Comparison of ENCODE assay signal across 16 mouse cellular contexts in the genomic region with DNA sequence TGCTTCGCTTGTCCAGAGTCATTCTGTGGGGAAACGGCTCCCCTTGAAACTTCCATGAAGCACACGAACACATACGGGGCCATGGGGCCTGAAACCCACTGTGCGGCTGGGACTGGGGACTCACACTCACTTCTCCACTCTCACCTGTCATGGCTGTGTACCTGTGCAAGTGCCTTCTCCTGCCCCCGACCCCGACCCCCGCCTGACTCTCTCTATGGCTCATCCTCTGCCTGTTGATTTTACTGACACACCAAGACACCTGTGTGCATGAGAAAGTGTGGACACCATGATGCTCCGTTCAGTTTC. TPM values are rescaled to one million over a fixed set of nuclear protein-coding genes. Genes with fewer than 3 reads are reported as not detected.
DNase-seq lines count a peak whose midpoint lies in the region; ATAC-seq and TF ChIP-seq lines count a peak whose summit lies in the region.
"Had no signal": no experiment of that assay in that cellular context is flagged by ENCODE, and none has a peak within 500 bp of the region (broad histone marks: within the 10 kb centered on the region; RNA-seq: fewer than 3 reads in every experiment).

No protein-coding gene starts in this region.

- WGBS in kidney, embryonic 15.5 days: 49% methylated on average over 9 of the region's 9 CpGs
- 16% methylated on average over 9 of the region's 9 CpGs for WGBS in forebrain, embryonic 11.5 days
- WGBS in hindbrain, embryonic 15.5 days: 18% methylated on average over 9 of the region's 9 CpGs
- WGBS in midbrain, embryonic 13.5 days: 21% methylated on average over 9 of the region's 9 CpGs
- WGBS in stomach, postnatal 0 days: 77% methylated on average over 9 of the region's 9 CpGs
- 68% methylated on average over 9 of the region's 9 CpGs for WGBS in liver, postnatal 0 days (ENCODE audit: insufficient replicate concordance)

- H3K36me3 ChIP-seq in kidney, embryonic 15.5 days: no peaks in the 10 kb centered on the region
- no peaks in the 10 kb centered on the region for H3K36me3 ChIP-seq in forebrain, embryonic 11.5 days (ENCODE audit: control insufficient read depth, insufficient read depth, low read length)
- no peaks in the 10 kb centered on the region for H3K36me3 ChIP-seq in hindbrain, embryonic 15.5 days
- no peaks in the 10 kb centered on the region for H3K36me3 ChIP-seq in midbrain, embryonic 13.5 days
- H3K36me3 ChIP-seq in stomach, postnatal 0 days (ENCODE audit: control insufficient read depth, insufficient read depth, low read length): no peaks in the 10 kb centered on the region
- no peaks in the 10 kb centered on the region for H3K36me3 ChIP-seq in liver, postnatal 0 days (replicated peaks; ENCODE audit: insufficient read depth, low read length)

- peaks cover 14% of the 10 kb centered on the region; the same call in 1 of the 2 replicates for H3K4me1 ChIP-seq in kidney, embryonic 15.5 days
- peaks cover 26% of the 10 kb centered on the region for H3K4me1 ChIP-seq in forebrain, embryonic 11.5 days (replicated peaks; ENCODE audit: control insufficient read depth, insufficient read depth, low read length)
- H3K4me1 ChIP-seq in hindbrain, embryonic 15.5 days (replicated peaks): peaks cover 18% of the 10 kb centered on the region; the same call in 1 of the 2 replicates
- peaks cover 20% of the 10 kb centered on the region for H3K4me1 ChIP-seq in midbrain, embryonic 13.5 days (replicated peaks)
- H3K4me1 ChIP-seq in stomach, postnatal 0 days (replicated peaks; ENCODE audit: control insufficient read depth, insufficient read depth): no peaks in the 10 kb centered on the region
- H3K4me1 ChIP-seq in liver, postnatal 0 days (ENCODE audit: insufficient read depth): no peaks in the 10 kb centered on the region

- H3K9me3 ChIP-seq in kidney, embryonic 15.5 days (replicated peaks): no peaks in the 10 kb centered on the region
- H3K9me3 ChIP-seq in forebrain, embryonic 11.5 days (ENCODE audit: control insufficient read depth, low read length): no peaks in the 10 kb centered on the region
- H3K9me3 ChIP-seq in hindbrain, embryonic 15.5 days: no peaks in the 10 kb centered on the region
- H3K9me3 ChIP-seq in midbrain, embryonic 13.5 days: no peaks in the 10 kb centered on the region
- no peaks in the 10 kb centered on the region for H3K9me3 ChIP-seq in stomach, postnatal 0 days (ENCODE audit: control insufficient read depth, low read length)
- no peaks in the 10 kb centered on the region for H3K9me3 ChIP-seq in liver, postnatal 0 days (ENCODE audit: low read length)

- no peak for TF ChIP-seq CTCF in stomach, postnatal 0 days (IDR thresholded peaks at IDR 0.05; ENCODE audit: low read depth)
- no peak for TF ChIP-seq CTCF in liver, postnatal 0 days (IDR thresholded peaks at IDR 0.05; ENCODE audit: low read depth)

- H3K9ac ChIP-seq in kidney, embryonic 15.5 days: no peak overlapping the region
- H3K9ac ChIP-seq in forebrain, embryonic 11.5 days (ENCODE audit: low read length): no peak overlapping the region; the same call in 1 of the 2 replicates
- no peak overlapping the region for H3K9ac ChIP-seq in hindbrain, embryonic 15.5 days
- no peak overlapping the region for H3K9ac ChIP-seq in midbrain, embryonic 13.5 days (replicated peaks)
- H3K9ac ChIP-seq in stomach, postnatal 0 days (ENCODE audit: low read length): no peak overlapping the region
- H3K9ac ChIP-seq in liver, postnatal 0 days (replicated peaks): no peak overlapping the region

- peak overlapping the region; percentile 44 for H3K4me2 ChIP-seq in kidney, embryonic 15.5 days
- H3K4me2 ChIP-seq in forebrain, embryonic 11.5 days (ENCODE audit: low read depth, low read length, severe bottlenecking): peak overlapping the region; percentile 36
- H3K4me2 ChIP-seq in hindbrain, embryonic 15.5 days: peak overlapping the region; percentile 36
- peak overlapping the region; percentile 28 for H3K4me2 ChIP-seq in midbrain, embryonic 13.5 days (replicated peaks)
- H3K4me2 ChIP-seq in stomach, postnatal 0 days (replicated peaks; ENCODE audit: low read depth): no peak overlapping the region
- no peak overlapping the region for H3K4me2 ChIP-seq in liver, postnatal 0 days (ENCODE audit: low read depth, low read length)

- no peak for DNase-seq in kidney, adult 9 months
- DNase-seq in forebrain, embryonic 11.5 days (ENCODE audit: low spot score): peak; percentile 60
- no peak for DNase-seq in stomach, postnatal 0 days (ENCODE audit: low spot score)
- no peak for DNase-seq in liver, postnatal 0 days
- no peak for DNase-seq in natural killer cell, adult 2 months (ENCODE audit: low spot score in 2 of 2)
- DNase-seq: cerebellum, adult 11-12 months; gastrocnemius, adult 2 months; heart, postnatal 14 days; kidney, adult 11 months; lung, adult 18-20 months; lung, postnatal 4 days had no signal

- 0 out of 2 replicates have a peak, but pooled peaks cover 2% of the 10 kb centered on the region for H3K27me3 ChIP-seq in kidney, embryonic 15.5 days
- H3K27me3 ChIP-seq in forebrain, embryonic 11.5 days (ENCODE audit: control insufficient read depth, insufficient read depth, low read length): peaks cover 21% of the 10 kb centered on the region; the same call in 1 of the 2 replicates
- peaks cover 83% of the 10 kb centered on the region for H3K27me3 ChIP-seq in hindbrain, embryonic 15.5 days
- H3K27me3 ChIP-seq in midbrain, embryonic 13.5 days: peaks cover 94% of the 10 kb centered on the region
- no peaks in the 10 kb centered on the region for H3K27me3 ChIP-seq in stomach, postnatal 0 days (ENCODE audit: control insufficient read depth, insufficient read depth, low read length)
- H3K27me3 ChIP-seq in liver, postnatal 0 days (ENCODE audit: insufficient read depth, low read length): no peaks in the 10 kb centered on the region

- 0 out of 2 replicates have a peak overlapping the region, but pooled peaks have one; percentile 12 for H3K4me3 ChIP-seq in kidney, embryonic 15.5 days (replicated peaks)
- H3K4me3 ChIP-seq in forebrain, embryonic 11.5 days (ENCODE audit: low read depth, low read length): no peak overlapping the region
- H3K4me3 ChIP-seq in hindbrain, embryonic 15.5 days: 0 out of 2 replicates have a peak overlapping the region, but pooled peaks have one; percentile 11
- H3K4me3 ChIP-seq in midbrain, embryonic 13.5 days (replicated peaks): 0 out of 2 replicates have a peak overlapping the region, but pooled peaks have one; percentile 16
- H3K4me3 ChIP-seq in stomach, postnatal 0 days (ENCODE audit: low read depth, low read length): no peak overlapping the region
- H3K4me3 ChIP-seq in liver, postnatal 0 days (ENCODE audit: low read depth, low read length): no peak overlapping the region
- H3K4me3 ChIP-seq: gastrocnemius, adult 2 months; myocyte had no signal

- H3K27ac ChIP-seq in kidney, embryonic 15.5 days: peak overlapping the region; percentile 67
- H3K27ac ChIP-seq in forebrain, embryonic 11.5 days (ENCODE audit: low read depth, low read length): peak overlapping the region; percentile 1; the same call in 1 of the 2 replicates
- H3K27ac ChIP-seq in hindbrain, embryonic 15.5 days (replicated peaks): no peak overlapping the region
- H3K27ac ChIP-seq in midbrain, embryonic 13.5 days: no peak overlapping the region
- H3K27ac ChIP-seq in stomach, postnatal 0 days (replicated peaks): no peak overlapping the region
- no peak overlapping the region for H3K27ac ChIP-seq in liver, postnatal 0 days (ENCODE audit: low read depth)
- H3K27ac ChIP-seq: gastrocnemius, adult 2 months had no signal

- ATAC-seq in kidney, embryonic 15.5 days (replicated peaks; ENCODE audit: low FRiP score): peak; percentile 62
- ATAC-seq in forebrain, embryonic 11.5 days (replicated peaks; ENCODE audit: low FRiP score): 0 out of 2 replicates have a peak, but pooled peaks have one; percentile 17
- ATAC-seq in hindbrain, embryonic 15.5 days (ENCODE audit: low FRiP score, low read depth): no peak
- ATAC-seq in midbrain, embryonic 13.5 days: no peak
- ATAC-seq in stomach, postnatal 0 days (ENCODE audit: low FRiP score, low TSS enrichment): no peak
- no peak for ATAC-seq in liver, postnatal 0 days

- TF ChIP-seq EP300 in stomach, postnatal 0 days (optimal IDR thresholded peaks at IDR 0.05): no peak
- TF ChIP-seq EP300 in liver, postnatal 0 days (IDR thresholded peaks at IDR 0.05; ENCODE audit: low read depth): no peak

RNA-seq across cellular contexts. Expression of a gene that starts 16.0 kb away (rescaled TPM):
- 0.13 TPM in 2 replicates for polyA plus RNA-seq in kidney, embryonic 15.5 days (2015; fragmentation: Nextera tagmentation; extraction: Ambion mirVana)
- 0.44 and 1.3 TPM in 2 replicates for polyA plus RNA-seq in forebrain, embryonic 11.5 days (2014; fragmentation: Nextera tagmentation; extraction: Ambion mirVana)
- 10.7 and 12.9 TPM in 2 replicates for polyA plus RNA-seq in hindbrain, embryonic 15.5 days (2015; fragmentation: Nextera tagmentation; extraction: Ambion mirVana)
- 0.49 and 1.5 TPM in 2 replicates for polyA plus RNA-seq in midbrain, embryonic 13.5 days (2015; fragmentation: Nextera tagmentation; extraction: Ambion mirVana)
- polyA plus RNA-seq in stomach, postnatal 0 days (2015; fragmentation: Nextera tagmentation; extraction: Ambion mirVana): not detected in 2 replicates
- not detected in 2 replicates for polyA plus RNA-seq in liver, postnatal 0 days (2015; fragmentation: Nextera tagmentation; extraction: Ambion mirVana)
- polyA plus RNA-seq: myocyte; spleen, adult 2 months had no signal

Comparison
In these comparisons a context has a peak if more than half of its experiments do, and no peak if none do; other contexts are left out.
1. ATAC-seq: peak in kidney, embryonic 15.5 days (single experiment) and forebrain, embryonic 11.5 days (single experiment); none in hindbrain, embryonic 15.5 days (single experiment), midbrain, embryonic 13.5 days (single experiment), stomach, postnatal 0 days (single experiment) and liver, postnatal 0 days (single experiment).
2. H3K27ac ChIP-seq: peak in kidney, embryonic 15.5 days (single experiment) and forebrain, embryonic 11.5 days (single experiment); none in hindbrain, embryonic 15.5 days (single experiment), midbrain, embryonic 13.5 days (single experiment), stomach, postnatal 0 days (single experiment) and liver, postnatal 0 days (single experiment).
3. H3K4me2 ChIP-seq: peak in kidney, embryonic 15.5 days (single experiment), forebrain, embryonic 11.5 days (single experiment), hindbrain, embryonic 15.5 days (single experiment) and midbrain, embryonic 13.5 days (single experiment); none in stomach, postnatal 0 days (single experiment) and liver, postnatal 0 days (single experiment).
4. H3K4me3 ChIP-seq: peak in kidney, embryonic 15.5 days (single experiment), hindbrain, embryonic 15.5 days (single experiment) and midbrain, embryonic 13.5 days (single experiment); none in forebrain, embryonic 11.5 days (single experiment), stomach, postnatal 0 days (single experiment) and liver, postnatal 0 days (single experiment).